Mouse (Mus musculus): Measurements from ENCODE around the gene Gm29866. TPM values are rescaled to one million over a fixed set of nuclear protein-coding genes. Genes with fewer than 3 reads are reported as not detected.

Gm29866 gene
- not detected for polyA plus RNA-seq (2014; fragmentation: Illumina TruSeq; extraction: RNeasy Lipid Tissue Mini Kit (QIAGEN cat#74804); ENCODE audit: low read depth, low replicate concordance)

DNA sequence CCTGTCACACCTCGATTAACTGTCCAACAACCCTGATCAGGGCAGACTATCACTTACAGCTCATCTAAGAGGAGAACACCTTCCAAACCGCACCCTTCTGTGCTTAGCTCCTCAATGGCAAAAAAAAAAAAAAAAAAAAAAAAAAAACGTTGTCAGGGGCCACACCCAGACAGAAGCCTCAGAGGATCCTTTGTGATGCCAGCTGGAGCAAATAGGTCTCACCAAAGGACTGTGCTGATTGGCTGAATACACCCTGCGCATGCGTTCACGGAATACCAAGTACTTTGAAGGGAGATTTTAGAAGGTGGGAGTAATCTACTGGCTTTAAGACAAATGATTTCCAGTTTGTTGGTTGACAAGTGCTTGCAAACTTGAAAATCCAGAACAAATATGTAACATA, at the start of gene Gm29866:
TSS of gene Gm29866 (minus strand) at position 101 of the 400 bp plus-strand sequence.

Other genes with a start within 250 kb of the Gm29866 start
- not detected for gene Gm20909, start 170.9 kb upstream of the Gm29866 start, polyA plus RNA-seq (2014; fragmentation: Illumina TruSeq; extraction: RNeasy Lipid Tissue Mini Kit (QIAGEN cat#74804); ENCODE audit: low read depth, low replicate concordance)
- gene Gm20865, start 247.9 kb upstream of the Gm29866 start, polyA plus RNA-seq (2014; fragmentation: Illumina TruSeq; extraction: RNeasy Lipid Tissue Mini Kit (QIAGEN cat#74804); ENCODE audit: low read depth, low replicate concordance) = not detected